Mouse (Mus musculus) MEL (cell line): ENCODE results near the gene Bcas3.

ENCODE experiments used
- CHD1 ChIP-seq: IDR thresholded peaks from 2 replicates; pipeline ENCODE4 v1.6.1; 2012; ENCODE audit warnings: low read depth, mild to moderate bottlenecking, inconsistent platforms, low read length, improper control_type of control experiment
- CHD2 ChIP-seq: IDR thresholded peaks from 2 replicates; pipeline ENCODE4 v1.6.1; 2011; ENCODE audit warnings: low read length, improper control_type of control experiment
- CTCF ChIP-seq, 3 experiments: IDR thresholded peaks in 2 of 3; conservative IDR thresholded peaks in 1 of 3; 2 replicates each; pipeline ENCODE4 v1.5.1; 2011 to 2012; ENCODE audit warnings: low read length in 3 of 3, low read depth in 2 of 3, mild to moderate bottlenecking in 2 of 3, improper control_type of control experiment in 1 of 3, inconsistent platforms in 1 of 3, mixed read lengths in 1 of 3, moderate library complexity in 1 of 3; ENCODE audit not compliant: control insufficient read depth in 1 of 3, insufficient read depth in 1 of 3, poor library complexity in 1 of 3, severe bottlenecking in 1 of 3
- E2F4 ChIP-seq: IDR thresholded peaks from 2 replicates; pipeline ENCODE4 v1.6.1; 2011; ENCODE audit warnings: low read depth, low read length, improper control_type of control experiment, borderline replicate concordance
- ELF1 ChIP-seq: IDR thresholded peaks from 2 replicates; pipeline ENCODE4 v1.6.1; 2014; ENCODE audit warnings: low read depth, mild to moderate bottlenecking, inconsistent platforms, low read length, improper control_type of control experiment, moderate library complexity
- ETS1 ChIP-seq: IDR thresholded peaks from 2 replicates; pipeline ENCODE4 v1.6.1; 2012; ENCODE audit warnings: low read depth, mild to moderate bottlenecking, inconsistent platforms, low read length, improper control_type of control experiment, moderate library complexity
- HCFC1 ChIP-seq: IDR thresholded peaks from 2 replicates; pipeline ENCODE4 v1.6.1; 2012; ENCODE audit warnings: low read depth, mild to moderate bottlenecking, inconsistent platforms, low read length, improper control_type of control experiment, moderate library complexity
- KAT2A ChIP-seq: conservative IDR thresholded peaks from 2 replicates; pipeline ENCODE4 v1.6.1; 2012; ENCODE audit warnings: low read depth, low read length, improper control_type of control experiment, inconsistent platforms
- POLR2A ChIP-seq, 2 experiments: IDR thresholded peaks; 2 replicates each; pipeline ENCODE4 v1.6.1; 2011 to 2012; ENCODE audit warnings: low read length in 2 of 2, mild to moderate bottlenecking in 2 of 2, control low read depth in 1 of 2, improper control_type of control experiment in 1 of 2, low read depth in 1 of 2, moderate library complexity in 1 of 2; ENCODE audit not compliant: control insufficient read depth in 1 of 2, insufficient read depth in 1 of 2, poor library complexity in 1 of 2
- TCF12 ChIP-seq: IDR thresholded peaks from 2 replicates; pipeline ENCODE4 v1.6.1; 2014; ENCODE audit warnings: low read depth, mild to moderate bottlenecking, inconsistent platforms, low read length, improper control_type of control experiment, moderate library complexity
- ZMIZ1 ChIP-seq: IDR thresholded peaks from 2 replicates; pipeline ENCODE4 v1.6.1; 2012; ENCODE audit warnings: low read depth, mild to moderate bottlenecking, inconsistent platforms, low read length, improper control_type of control experiment, moderate library complexity

DNA sequence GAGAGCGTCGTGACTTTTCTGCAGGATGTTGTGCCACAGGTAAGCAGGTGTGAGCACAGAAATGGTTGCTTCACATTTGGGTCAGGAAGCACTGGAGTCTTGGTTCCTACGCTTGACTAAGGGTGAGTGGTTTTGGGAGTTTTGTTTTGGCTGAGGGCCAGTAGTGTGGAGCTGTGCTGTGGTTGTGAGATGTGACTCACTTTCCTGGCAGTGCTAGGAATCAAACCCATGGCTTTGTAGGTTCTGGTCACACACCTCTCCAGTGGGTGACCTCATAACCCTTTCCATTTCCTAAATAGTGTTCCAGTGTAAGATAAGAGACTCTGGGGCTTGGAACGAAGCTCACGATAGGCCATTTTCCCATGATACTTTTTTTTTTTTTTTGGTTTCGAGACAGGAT is 6.7 kb downstream of the Bcas3 start:
- no peak for TF ChIP-seq HCFC1
- no peak for TF ChIP-seq POLR2A (IDR thresholded peaks at IDR 0.05; ENCODE audit: control insufficient read depth in 1 of 2, insufficient read depth in 1 of 2, low read depth in 1 of 2, low read length in 2 of 2, poor library complexity in 1 of 2)
- no peak for TF ChIP-seq CTCF (IDR thresholded peaks at IDR 0.05 in 2 of 3, conservative IDR thresholded peaks at IDR 0.05 in 1 of 3; ENCODE audit: control insufficient read depth in 1 of 3, insufficient read depth in 1 of 3, low read depth in 2 of 3, low read length in 3 of 3, poor library complexity in 1 of 3, severe bottlenecking in 1 of 3)
- no peak for TF ChIP-seq CHD1
- TF ChIP-seq ELF1 = no peak
- no peak for TF ChIP-seq KAT2A
- TF ChIP-seq E2F4 = no peak
- no peak for TF ChIP-seq CHD2
- TF ChIP-seq TCF12 = no peak
- TF ChIP-seq ETS1 = no peak
- no peak for TF ChIP-seq ZMIZ1
